Comparison of ENCODE assay signal across 26 mouse cellular contexts in the genomic region with DNA sequence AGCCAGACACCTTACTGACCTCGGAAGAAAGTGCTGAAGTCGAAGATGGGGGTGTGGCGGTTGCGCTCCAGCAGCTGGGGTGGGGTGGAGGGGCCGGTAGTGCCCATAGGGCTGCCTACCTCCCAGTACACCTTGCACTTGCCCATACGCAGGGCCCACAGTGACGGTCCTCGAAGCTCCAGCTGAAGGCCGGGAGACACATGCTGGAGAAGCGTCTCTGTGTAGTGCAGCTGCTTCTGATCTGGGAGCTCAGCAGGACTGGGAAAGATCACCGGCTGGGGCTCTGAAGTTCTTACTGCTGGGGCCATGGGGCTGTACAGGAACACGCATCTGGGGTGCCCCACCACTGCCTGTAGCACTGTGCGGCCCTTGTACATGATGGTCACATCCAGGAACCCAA. TPM values are rescaled to one million over a fixed set of nuclear protein-coding genes. Genes with fewer than 3 reads are reported as not detected.
"Had no signal": no experiment of that assay in that cellular context is flagged by ENCODE, and none has a peak within 500 bp of the region (broad histone marks: within the 10 kb centered on the region; RNA-seq: fewer than 3 reads in every experiment).

No protein-coding gene starts in this region.

- H3K27me3 ChIP-seq: lung, embryonic 15.5 days; megakaryocyte, embryonic 14.5 days; midbrain, embryonic 13.5 days; midbrain, embryonic 15.5 days; neural tube, embryonic 12.5 days had no signal

- H3K4me2 ChIP-seq: lung, embryonic 15.5 days; midbrain, embryonic 11.5 days; midbrain, embryonic 13.5 days; midbrain, embryonic 15.5 days; neural tube, embryonic 12.5 days had no signal

- H3K9me3 ChIP-seq: lung, embryonic 15.5 days; megakaryocyte, embryonic 14.5 days; midbrain, embryonic 13.5 days; midbrain, embryonic 15.5 days; neural tube, embryonic 12.5 days had no signal

- ATAC-seq: lung, postnatal 0 days; midbrain, embryonic 13.5 days; midbrain, embryonic 15.5 days had no signal

- H3K9ac ChIP-seq: lung, embryonic 15.5 days; midbrain, embryonic 13.5 days; midbrain, embryonic 15.5 days; neural tube, embryonic 12.5 days had no signal

- DNase-seq: lung, adult 2 months; lung, postnatal 14 days; lung, postnatal 36 days; retina, postnatal 1 day; right cerebral cortex, adult 18-20 months; right cerebral cortex, postnatal 25 days; right cerebral cortex, postnatal 4 days; spleen, adult 18-20 months; thymus, adult 18-20 months; thymus, postnatal 25 days; thymus, postnatal 4 days had no signal

- H3K27ac ChIP-seq: lung, embryonic 15.5 days; macrophage; midbrain, embryonic 13.5 days; midbrain, embryonic 15.5 days; neural tube, embryonic 12.5 days had no signal

- H3K4me3 ChIP-seq: lung, embryonic 15.5 days; midbrain, embryonic 13.5 days; midbrain, embryonic 15.5 days; neural tube, embryonic 12.5 days had no signal

RNA-seq across cellular contexts. Expression of gene Cdhr5, which starts 12.9 kb away (rescaled TPM):
- total RNA-seq: megakaryocyte progenitor cell, adult 5-6 weeks; midbrain, postnatal 0 days; monocyte, adult 5-6 weeks; neutrophil, adult 5-6 weeks had no signal
- polyA plus RNA-seq: lung, embryonic 15.5 days; lung, postnatal 0 days; macrophage; midbrain, embryonic 11.5 days; midbrain, embryonic 13.5 days; midbrain, embryonic 15.5 days; midbrain, postnatal 0 days; neural tube, embryonic 12.5 days; neural tube, embryonic 14.5 days; urinary bladder, adult 2 months had no signal

RNA-seq across cellular contexts. Expression of gene Sct, which starts 15.3 kb away (rescaled TPM):
- total RNA-seq: megakaryocyte progenitor cell, adult 5-6 weeks; monocyte, adult 5-6 weeks; neutrophil, adult 5-6 weeks had no signal
- polyA plus RNA-seq: lung, adult 2 months; macrophage had no signal

RNA-seq across cellular contexts. Expression of gene Drd4, which starts 28.2 kb away (rescaled TPM):
- total RNA-seq: megakaryocyte progenitor cell, adult 5-6 weeks; monocyte, adult 5-6 weeks; neutrophil, adult 5-6 weeks had no signal
- polyA plus RNA-seq: liver, embryonic 16.5 days; lung, adult 2 months; macrophage had no signal
